Mouse (Mus musculus) yolk sac, embryonic 10.5 days (tissue): ENCODE measurements around the gene Col16a1.

Experiments
- DNase-seq: peaks from one replicate; pipeline ENCODE4 v3.0.0-alpha.2; 2017; ENCODE audit warnings: low spot score

Col16a1 gene

DNA sequence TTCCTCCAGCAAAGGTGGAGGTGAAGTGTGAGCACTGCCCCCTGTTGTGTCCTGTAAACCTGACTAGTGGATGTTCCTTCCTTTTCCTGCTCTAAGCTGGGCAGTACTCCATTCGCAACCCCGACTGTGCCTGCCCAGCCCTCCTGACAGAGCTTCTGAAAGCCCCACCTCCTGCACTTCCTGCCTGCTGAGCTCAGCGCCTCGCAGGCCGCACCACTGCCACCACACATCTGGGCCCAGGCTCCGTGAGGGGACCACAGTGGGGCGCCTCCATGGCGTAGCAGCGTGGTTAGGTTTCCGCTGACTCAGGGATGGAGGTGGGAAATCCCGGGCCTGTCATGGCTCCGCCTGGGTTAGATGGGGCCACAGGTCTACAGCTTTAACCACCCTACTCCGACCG, 2.0 kb upstream of the Col16a1 start:
- peak; percentile 47 for DNase-seq

- DNase-seq = no peak
Observed at GRCm38 (mm10) chr4:130048203-130048479, 501 bp downstream of the Col16a1 start.

DNA sequence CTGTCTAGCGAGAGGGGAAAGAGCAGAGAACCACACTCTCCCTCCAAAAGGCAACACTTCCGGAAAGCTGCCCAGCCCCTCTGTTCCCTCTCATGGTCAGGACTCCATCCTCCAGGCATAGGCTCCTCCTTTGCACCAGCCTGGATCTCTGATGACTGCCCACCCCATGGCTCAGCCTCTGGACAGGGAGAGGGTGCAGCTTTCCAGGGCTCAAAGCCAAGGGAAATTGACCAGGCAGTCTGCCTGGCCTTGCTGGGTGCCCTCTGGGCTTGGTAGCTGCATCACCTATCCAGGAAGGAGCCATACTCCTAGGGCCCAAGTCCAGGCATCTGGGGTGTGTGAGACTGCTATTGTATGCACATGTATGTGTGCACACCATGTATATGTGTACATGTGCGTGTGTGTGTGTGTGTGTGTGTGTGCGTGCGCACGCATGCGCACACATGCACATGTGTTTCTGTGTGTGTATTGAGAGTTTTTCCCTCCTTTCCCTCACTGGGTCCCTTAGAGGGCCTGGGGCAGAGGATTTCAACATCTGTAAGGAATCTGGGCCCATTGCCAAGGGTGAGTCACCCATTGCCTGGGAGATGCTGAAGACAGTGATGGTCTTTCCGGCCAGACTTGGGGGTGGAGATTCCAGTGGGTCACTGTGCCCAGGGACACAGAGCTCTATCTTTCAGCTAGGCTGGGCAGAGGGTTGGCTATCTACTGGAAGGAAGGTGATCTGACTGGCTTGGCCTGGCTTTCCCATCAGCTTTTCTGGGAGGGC, 2.6 kb downstream of the Col16a1 start:
- DNase-seq = peak; percentile 59

- no peak for DNase-seq
Observed at GRCm38 (mm10) chr4:130052283-130052682, 4.6 kb downstream of the Col16a1 start.

DNA sequence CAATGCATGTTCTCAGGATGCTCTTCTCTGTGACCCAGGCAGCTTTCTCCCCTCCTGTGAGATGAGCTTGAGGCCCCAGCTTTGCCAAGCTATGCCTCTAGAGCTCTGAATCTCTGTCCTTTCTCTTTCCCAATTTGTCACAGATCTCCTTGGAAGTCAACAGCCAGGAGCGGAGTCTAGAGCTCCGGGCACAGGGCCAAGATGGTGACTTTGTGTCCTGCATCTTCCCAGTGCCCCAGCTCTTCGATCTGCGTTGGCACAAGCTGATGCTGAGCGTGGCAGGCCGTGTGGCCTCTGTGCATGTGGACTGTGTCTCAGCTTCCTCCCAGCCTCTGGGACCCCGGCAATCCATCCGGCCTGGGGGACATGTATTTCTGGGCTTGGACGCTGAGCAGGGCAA, 5.5 kb downstream of the Col16a1 start:
- no peak for DNase-seq

GRCm38 (mm10) chr4:130054727-130055126, 7.1 kb downstream of the Col16a1 start:
- DNase-seq = no peak

DNA sequence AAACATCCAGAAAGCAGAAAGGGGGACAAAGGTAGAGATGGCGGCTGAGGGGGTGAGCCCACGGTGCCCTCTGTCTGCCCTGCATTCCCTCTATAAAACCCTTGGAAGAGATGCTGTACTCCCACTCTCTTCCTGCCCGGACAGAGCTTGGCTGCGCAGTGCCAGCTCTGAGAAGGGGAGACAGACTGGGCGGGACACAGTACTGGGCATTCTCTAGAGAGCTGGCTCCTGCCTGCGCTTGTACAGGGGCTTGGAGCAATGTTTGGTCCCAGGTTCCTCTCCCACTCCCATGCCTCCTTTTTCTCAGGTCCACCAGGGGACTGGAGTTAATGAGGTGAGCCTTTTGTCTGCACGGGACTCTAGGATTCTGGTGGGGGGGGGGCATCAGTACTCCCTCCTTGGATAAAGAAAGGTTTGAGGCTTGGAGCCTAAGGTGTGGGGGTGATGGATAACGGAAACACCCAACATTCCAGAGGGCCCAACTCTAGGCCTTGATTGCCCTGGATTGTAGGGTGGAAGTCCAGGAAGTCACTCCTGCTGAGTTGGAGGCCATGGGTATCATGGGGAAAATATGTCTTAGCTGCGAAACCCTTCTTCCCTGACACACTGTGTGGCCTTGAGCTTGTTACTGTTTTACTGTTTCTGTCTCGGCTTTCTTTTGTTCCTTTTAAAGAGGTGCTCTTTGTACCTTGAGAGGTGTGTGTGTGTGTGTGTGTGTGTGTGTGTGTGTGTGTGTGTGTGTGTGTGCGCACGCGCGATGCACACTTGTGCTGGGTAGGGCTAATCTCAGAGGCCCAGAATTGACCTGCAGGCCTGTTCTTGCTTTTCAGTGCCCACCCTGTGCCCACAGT, 7.7 kb downstream of the Col16a1 start:
- DNase-seq = peak; percentile 40

DNA sequence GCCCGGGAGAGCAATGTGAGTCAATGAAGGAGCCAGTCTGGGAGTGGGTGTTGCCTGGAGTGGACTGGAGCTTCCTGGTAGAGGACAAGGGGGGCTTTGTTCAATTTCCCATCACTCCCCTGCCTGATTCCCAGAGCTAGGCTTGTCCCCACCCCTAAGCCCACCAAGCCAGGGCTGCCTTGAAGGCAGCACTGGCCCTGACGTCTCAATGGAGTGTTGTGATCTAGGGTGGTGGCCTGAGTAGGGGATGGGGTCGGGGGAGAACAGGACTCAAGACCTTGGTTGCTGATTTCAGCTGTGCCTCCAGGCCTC, 8.3 kb downstream of the Col16a1 start:
- DNase-seq = no peak

DNA sequence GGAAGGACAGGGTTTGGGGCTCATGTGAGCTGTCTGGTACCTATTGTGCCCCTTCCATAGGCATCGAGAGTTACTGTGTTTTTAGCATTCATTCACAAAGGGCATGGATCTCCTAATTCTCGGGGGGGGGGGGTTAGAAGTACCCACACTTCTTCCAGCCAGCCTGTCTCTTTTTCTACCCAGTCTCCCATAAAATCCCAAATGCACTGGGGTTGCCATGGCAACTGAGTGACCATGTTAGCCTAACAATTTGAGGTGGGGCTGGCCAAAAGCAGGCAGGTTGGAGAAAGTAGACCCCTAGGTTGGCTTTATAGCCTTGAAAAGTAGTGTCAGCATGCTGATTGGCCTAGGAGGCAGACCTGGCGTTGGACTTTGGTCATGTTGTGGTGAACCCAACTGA, 8.8 kb downstream of the Col16a1 start:
- DNase-seq = peak; percentile 37

- no peak for DNase-seq
Observed at GRCm38 (mm10) chr4:130060937-130061336, 13.3 kb downstream of the Col16a1 start.

DNA sequence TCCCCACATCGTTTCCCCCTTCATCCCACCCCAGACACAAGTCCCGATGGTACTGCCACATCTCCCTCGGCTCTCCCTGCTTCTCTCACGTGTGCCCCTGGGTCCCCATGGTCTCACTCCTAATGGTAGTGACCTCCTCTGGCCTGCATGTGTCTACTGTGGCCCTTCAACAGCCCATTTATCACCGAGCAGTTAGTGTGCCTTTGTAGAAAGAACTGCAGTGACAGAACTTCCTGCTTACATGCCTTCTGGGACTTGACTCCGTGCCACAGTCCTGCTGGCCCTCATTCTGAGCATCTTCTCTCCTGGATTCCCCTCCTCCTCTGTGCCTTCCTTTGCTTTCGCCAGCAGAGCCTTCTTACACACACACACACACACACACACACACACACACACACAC, 15.6 kb downstream of the Col16a1 start:
- DNase-seq = no peak

GRCm38 (mm10) chr4:130066816-130067215, 19.2 kb downstream of the Col16a1 start:
- DNase-seq = no peak

DNA sequence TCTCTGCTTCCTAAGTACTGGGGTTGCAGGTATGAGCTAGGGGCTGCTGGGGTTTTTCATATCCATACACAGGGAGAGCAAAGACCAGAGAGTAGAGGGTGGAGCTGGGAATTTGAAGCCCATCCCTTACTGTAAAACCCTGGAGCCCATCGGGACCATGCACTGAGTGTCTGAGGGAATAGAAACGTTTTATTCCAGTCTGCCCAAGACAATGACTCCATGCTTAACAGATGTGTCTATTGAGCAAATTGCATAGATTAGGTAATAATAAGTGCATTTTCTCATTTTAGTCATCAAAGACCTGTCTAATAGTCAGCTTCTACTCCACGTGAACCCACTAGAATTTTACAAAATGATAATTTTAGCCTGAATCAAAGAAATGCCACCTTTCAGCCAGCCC, 22.9 kb downstream of the Col16a1 start:
- no peak for DNase-seq

DNA sequence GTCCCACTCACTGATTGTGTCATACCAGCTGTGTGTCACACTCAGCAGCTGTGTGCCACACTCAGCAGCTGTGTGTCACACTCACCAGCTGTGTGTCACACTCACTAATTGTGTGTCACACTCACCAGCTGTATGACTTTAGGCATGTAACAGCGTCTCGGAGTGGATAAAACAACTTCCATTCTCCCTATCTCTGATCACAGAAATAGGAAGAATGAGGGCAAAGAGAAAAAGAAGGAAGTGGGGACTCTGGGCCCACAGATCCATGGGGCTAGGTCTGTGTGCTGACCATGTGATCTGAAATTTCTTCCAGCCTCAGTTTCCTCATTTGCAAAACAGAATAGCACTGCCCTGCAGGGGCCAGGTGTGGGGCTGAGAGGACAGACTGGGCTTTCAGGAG, 24.1 kb downstream of the Col16a1 start:
- DNase-seq = no peak

DNA sequence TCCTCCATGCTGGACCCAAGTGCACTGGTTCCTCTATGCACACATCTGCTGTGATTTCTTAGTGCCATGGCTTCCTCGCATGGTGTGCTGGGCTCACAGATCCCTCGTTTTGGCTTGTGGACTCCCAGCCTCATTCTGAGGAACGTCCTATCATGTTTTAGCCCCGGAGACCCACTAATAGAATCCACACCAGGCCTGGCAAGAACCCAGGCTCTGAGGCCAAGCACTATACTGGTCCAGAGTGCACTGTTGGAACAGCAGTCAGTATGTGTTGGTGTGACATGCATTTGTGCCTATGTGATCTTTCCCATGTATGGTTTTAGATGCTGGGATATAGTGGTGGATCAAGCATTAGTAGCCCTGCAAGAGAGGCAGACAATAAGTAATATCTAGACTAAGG, 25.7 kb downstream of the Col16a1 start:
- DNase-seq = no peak

- no peak for DNase-seq
Observed at GRCm38 (mm10) chr4:130074761-130075515, 27.3 kb downstream of the Col16a1 start.

GRCm38 (mm10) chr4:130076856-130077255, 29.2 kb downstream of the Col16a1 start:
- DNase-seq = no peak

- DNase-seq = no peak
Observed at GRCm38 (mm10) chr4:130078816-130079485, 31.3 kb downstream of the Col16a1 start.

GRCm38 (mm10) chr4:130079521-130079920, 31.9 kb downstream of the Col16a1 start:
- DNase-seq = no peak

DNA sequence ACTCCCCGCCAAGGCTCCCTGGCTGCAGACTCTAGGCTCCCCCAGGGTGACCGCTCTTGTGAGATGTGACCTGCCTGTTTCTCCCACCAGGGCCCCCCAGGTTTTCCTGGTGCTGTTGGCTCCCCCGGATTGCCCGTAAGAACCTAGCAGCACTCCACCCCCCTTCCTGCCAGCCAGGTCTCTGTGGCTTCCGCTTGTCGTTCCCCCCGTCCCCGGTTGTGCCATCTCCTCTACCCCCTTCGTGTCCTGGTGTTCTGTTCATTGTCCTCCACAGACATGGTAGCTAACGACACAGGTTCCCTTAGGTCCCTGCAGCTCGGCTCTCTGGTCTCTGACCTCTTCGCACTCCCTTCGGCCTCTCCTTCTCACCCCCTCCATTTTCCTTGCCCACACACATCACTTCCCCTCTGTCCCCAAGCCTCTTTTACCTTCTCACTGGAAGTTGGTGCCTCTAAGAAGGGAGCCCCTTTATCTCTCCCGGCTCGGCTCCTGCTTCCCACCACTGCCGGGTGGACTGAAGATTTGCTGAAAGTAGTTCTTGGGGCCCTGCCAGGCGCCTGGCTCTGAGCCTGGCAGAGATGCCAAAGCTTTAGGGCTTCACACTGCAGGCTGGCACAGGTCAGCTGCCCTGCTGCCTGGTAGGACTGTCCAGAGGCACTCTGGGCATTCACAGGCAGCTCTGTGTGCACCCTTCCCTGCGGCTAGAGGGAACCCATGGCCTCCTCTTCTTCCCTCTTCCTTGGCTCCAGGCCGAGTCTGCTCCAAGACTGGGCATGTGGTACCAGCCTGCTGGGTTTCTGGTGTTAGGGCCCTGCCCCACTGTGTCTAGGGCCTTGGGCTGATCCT, 33.9 kb downstream of the Col16a1 start:
- DNase-seq = no peak

GRCm38 (mm10) chr4:130082211-130082610, 34.6 kb downstream of the Col16a1 start:
- DNase-seq = no peak
